Mouse (Mus musculus): ENCODE measurements around the gene Krt79. TPM values are rescaled to one million over a fixed set of nuclear protein-coding genes. Genes with fewer than 3 reads are reported as not detected.

The Krt79 gene
- polyA plus RNA-seq (2015; fragmentation: Nextera tagmentation; extraction: Ambion mirVana): 1.2 and 1.6 TPM in 2 replicates

DNA sequence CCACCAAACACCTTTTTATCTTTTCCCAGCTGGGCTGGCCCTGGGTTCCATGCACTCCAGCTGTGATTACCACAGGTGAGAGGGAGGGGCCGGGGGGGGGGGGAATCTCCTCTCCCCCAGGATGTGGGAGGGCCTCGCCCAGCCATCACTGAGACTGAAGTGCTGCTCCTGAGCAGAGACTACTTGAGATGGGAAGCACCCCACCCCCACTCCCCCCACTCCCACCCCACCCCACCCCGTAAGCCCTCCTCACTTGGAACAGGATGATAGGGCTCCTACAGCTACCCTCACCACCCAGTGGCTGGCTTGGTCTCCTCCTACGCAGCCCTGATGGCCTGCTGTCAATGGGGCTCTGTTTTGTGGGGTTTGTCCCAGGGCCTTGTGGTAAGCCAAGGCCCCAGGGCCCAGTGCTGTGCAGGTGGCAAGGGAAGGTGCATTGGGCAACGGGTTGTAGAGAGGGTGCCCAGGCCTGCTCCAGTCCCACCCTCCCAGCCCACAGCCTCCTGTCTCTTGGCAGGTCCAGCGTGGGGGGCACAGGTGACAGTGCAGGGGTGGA is at the start of gene Krt79:
TSS of gene Krt79 (minus strand) at position 51 of the 556 bp plus-strand sequence.
- Histone ChIP-seq H3K9ac (no peak within 1 kb of the TSS), H3K27me3 (replicated peaks) (no peaks in the 10 kb centered on the region), H3K36me3 (no peaks in the 10 kb centered on the region), H3K9me3 (no peaks in the 10 kb centered on the region), H3K4me1 (peaks cover 5% of the 10 kb centered on the region; the same call in 1 of the 2 replicates), H3K27ac (no peak within 1 kb of the TSS), H3K4me2 (no peak within 1 kb of the TSS), H3K4me3 (replicated peaks) (no peak within 1 kb of the TSS)
- ATAC-seq (ENCODE audit: insufficient read depth, low FRiP score, low read depth): no peak
- 72% methylated on average over 6 of the region's 6 CpGs for WGBS

DNA sequence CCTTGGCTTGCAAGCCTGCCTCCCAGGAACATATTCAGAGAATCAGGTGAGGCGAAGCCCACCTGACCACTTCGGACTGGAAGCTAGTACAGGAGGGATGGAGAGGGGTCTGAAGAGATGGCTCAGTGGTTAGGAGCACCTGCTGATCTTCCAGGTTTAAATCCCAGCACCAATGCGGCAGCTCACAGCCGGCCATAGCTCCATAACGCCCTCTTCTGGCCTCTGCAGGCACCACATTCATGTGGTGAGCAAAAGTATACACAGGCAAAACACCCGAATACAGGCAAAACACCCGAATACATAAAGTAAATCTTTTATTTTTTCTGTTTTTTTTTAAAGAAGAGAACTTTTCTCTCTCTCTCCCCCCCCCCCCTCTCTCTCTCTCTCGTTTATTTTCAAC is 48.6 kb upstream of the Krt79 start:
- Histone ChIP-seq H3K4me1 (0 out of 2 replicates have a peak, but pooled peaks cover 2% of the 10 kb centered on the region), H3K4me2 (no peak overlapping the region), H3K27me3 (replicated peaks) (no peaks in the 10 kb centered on the region), H3K4me3 (replicated peaks) (no peak overlapping the region), H3K36me3 (no peaks in the 10 kb centered on the region), H3K27ac (no peak overlapping the region), H3K9ac (no peak overlapping the region), H3K9me3 (no peaks in the 10 kb centered on the region)
- ATAC-seq (ENCODE audit: insufficient read depth, low FRiP score, low read depth): no peak
- WGBS: 65% methylated on average over 8 of the region's 8 CpGs

DNA sequence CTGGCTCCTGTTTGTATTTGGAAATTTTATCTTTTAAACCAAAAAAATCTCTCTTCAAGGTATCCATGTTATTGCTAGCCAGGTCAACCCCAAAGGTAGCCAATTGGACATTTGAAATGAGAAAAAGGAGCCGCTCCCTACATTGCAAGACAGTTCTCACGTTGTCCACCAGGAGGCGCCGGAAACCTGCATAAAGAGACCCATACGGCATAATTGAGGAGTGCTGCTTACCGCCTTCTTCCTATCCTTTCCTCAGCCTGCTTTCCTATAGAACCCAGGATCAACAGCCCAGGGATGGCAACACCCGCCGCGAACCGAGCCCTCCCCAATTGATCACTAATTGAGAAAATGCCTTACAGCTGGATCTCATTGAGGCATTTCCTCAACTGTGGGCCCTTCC is 48.0 kb upstream of the Krt79 start:
- H3K9ac ChIP-seq: no peak overlapping the region
- H3K36me3 ChIP-seq: no peaks in the 10 kb centered on the region
- H3K27me3 ChIP-seq (replicated peaks): no peaks in the 10 kb centered on the region
- no peak overlapping the region for H3K27ac ChIP-seq
- under 1% methylated on average over 10 of the region's 10 CpGs for WGBS
- 0 out of 2 replicates have a peak, but pooled peaks cover 3% of the 10 kb centered on the region for H3K4me1 ChIP-seq
- no peak overlapping the region for H3K4me3 ChIP-seq (replicated peaks)
- ATAC-seq (ENCODE audit: insufficient read depth, low FRiP score, low read depth): no peak
- no peak overlapping the region for H3K4me2 ChIP-seq
- no peaks in the 10 kb centered on the region for H3K9me3 ChIP-seq

DNA sequence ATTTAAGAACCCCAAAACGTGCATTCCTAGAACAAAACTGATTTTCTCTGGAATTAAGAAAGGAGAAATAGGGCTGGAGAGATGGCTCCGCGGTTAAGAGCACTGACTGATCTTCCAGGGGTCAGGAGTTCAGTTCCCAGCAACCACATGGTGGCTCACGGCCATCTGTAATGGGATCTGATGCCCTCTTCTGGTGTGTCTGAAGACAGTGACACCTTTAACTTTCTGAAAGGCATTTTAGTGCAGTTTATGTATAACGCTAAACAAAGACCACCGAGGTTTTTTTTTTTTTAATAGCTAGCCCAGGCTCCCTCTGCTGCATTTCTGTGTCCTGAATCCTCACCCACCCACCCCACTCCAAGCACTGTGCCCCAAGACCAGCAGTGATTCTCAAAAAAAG is 44.6 kb upstream of the Krt79 start:
- H3K27me3 ChIP-seq (replicated peaks): no peaks in the 10 kb centered on the region
- ATAC-seq (ENCODE audit: insufficient read depth, low FRiP score, low read depth): no peak
- no peak overlapping the region for H3K4me3 ChIP-seq (replicated peaks)
- H3K9me3 ChIP-seq: no peaks in the 10 kb centered on the region
- H3K27ac ChIP-seq: no peak overlapping the region; the same call in 1 of the 2 replicates
- peaks cover 10% of the 10 kb centered on the region; the same call in 1 of the 2 replicates for H3K4me1 ChIP-seq
- H3K36me3 ChIP-seq: no peaks in the 10 kb centered on the region
- WGBS: 7% methylated on average over 6 of the region's 6 CpGs
- H3K9ac ChIP-seq: no peak overlapping the region
- H3K4me2 ChIP-seq: peak overlapping the region; percentile 63; the same call in 1 of the 2 replicates

DNA sequence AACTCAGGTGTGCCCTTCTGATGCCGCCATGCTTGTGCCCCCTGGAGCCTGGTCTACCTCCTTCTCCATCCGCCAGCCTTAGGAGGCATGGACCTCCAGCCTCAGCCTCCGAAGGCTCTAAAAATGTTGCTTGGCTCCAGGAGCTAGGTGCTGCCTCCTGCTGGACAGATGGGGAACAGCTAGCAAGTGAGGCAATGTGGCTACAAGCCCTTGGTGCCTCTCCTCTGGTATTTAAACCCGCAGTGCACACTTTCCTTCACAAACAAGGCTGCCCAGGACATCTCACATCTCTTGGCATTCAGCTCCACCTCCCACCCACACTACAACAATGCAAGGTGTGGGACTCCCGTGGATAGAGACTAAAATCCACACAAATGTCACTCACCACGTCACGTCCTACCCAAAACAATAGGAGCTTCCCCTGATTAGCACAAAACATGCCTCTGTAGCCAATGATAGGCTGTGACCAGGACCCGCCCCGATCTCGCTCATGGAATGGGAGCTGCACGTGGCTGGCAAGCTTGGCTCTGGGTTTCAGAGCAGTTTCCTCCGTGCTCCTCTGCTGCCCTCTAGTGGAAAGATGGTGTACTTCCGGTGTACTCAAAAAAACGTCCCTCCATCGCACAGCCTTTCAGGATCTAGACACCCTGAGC is 44.0 kb upstream of the Krt79 start:
- Histone ChIP-seq H3K9me3 (no peaks in the 10 kb centered on the region), H3K27ac (peak overlapping the region; percentile 91), H3K4me3 (replicated peaks) (peak overlapping the region; percentile 30), H3K4me1 (peaks cover 10% of the 10 kb centered on the region; the same call in 1 of the 2 replicates), H3K4me2 (peak overlapping the region; percentile 63), H3K27me3 (replicated peaks) (no peaks in the 10 kb centered on the region), H3K36me3 (no peaks in the 10 kb centered on the region), H3K9ac (no peak overlapping the region)
- WGBS: 4% methylated on average over 15 of the region's 15 CpGs
- ATAC-seq (ENCODE audit: insufficient read depth, low FRiP score, low read depth): peak; percentile 87

DNA sequence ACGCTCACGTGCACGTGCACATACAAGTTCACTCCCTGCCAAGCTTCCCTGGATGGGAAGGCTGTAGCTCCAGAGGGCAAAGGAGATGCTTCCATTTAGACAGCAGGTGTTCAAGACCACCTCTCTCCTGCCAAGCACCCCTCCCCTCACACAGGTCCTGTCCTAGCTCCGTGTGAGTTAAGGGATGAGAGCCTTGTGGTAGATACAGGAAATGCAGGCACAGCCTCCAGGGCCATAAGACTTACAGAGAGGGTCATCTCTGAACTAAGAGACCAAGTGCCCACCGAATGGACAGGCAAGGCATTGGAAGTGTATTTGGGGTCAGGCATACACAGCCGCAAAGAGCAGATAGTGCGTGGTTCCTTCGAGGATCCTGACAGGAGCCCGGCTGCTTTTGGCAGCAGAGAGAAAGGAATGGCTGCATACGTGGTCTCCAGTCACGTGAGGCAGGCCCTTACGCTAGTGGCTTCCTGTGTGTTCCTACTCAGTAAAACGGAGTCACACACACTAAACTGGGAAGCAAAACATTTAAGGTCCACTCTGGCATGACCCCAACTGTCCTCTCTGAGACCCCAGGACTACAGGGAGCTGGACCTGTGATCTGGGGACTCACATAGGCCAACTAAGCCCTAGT is 43.3 kb upstream of the Krt79 start:
- Histone ChIP-seq H3K4me1 (peaks cover 17% of the 10 kb centered on the region; the same call in 1 of the 2 replicates), H3K36me3 (no peaks in the 10 kb centered on the region), H3K9ac (no peak overlapping the region), H3K9me3 (no peaks in the 10 kb centered on the region), H3K4me2 (peak overlapping the region; percentile 63), H3K27ac (peak overlapping the region; percentile 91), H3K27me3 (replicated peaks) (no peaks in the 10 kb centered on the region), H3K4me3 (replicated peaks) (0 out of 2 replicates have a peak overlapping the region, but pooled peaks have one; percentile 30)
- no peak for ATAC-seq (ENCODE audit: insufficient read depth, low FRiP score, low read depth)
- WGBS: 77% methylated on average over 13 of the region's 13 CpGs

DNA sequence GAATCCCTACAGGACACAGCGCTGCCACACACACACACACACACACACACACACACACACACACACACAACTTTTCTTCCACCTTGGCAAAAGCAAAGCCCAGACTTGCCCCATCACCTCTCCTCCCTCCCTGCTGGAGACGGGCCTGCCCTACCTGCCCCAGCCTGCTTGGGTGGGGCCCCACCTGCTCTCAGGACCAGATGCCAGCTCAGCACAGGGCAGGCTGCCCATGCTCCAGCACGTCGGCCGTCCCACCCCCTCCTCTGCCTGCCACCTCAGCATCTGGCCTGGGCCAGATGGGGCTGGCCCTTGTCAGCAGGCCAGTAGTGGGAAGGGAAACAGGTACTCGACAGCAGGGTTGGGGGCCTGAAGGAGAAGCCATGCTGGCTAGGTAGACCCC is 40.7 kb upstream of the Krt79 start:
- Histone ChIP-seq H3K9me3 (no peaks in the 10 kb centered on the region), H3K27ac (peak overlapping the region; percentile 81), H3K4me3 (replicated peaks) (no peak overlapping the region), H3K4me2 (no peak overlapping the region), H3K27me3 (replicated peaks) (no peaks in the 10 kb centered on the region), H3K9ac (0 out of 2 replicates have a peak overlapping the region, but pooled peaks have one; percentile 9), H3K4me1 (peaks cover 42% of the 10 kb centered on the region), H3K36me3 (no peaks in the 10 kb centered on the region)
- peak; percentile 12; the same call in 1 of the 2 replicates for ATAC-seq (ENCODE audit: insufficient read depth, low FRiP score, low read depth)
- 50% methylated on average over 6 of the region's 6 CpGs for WGBS

DNA sequence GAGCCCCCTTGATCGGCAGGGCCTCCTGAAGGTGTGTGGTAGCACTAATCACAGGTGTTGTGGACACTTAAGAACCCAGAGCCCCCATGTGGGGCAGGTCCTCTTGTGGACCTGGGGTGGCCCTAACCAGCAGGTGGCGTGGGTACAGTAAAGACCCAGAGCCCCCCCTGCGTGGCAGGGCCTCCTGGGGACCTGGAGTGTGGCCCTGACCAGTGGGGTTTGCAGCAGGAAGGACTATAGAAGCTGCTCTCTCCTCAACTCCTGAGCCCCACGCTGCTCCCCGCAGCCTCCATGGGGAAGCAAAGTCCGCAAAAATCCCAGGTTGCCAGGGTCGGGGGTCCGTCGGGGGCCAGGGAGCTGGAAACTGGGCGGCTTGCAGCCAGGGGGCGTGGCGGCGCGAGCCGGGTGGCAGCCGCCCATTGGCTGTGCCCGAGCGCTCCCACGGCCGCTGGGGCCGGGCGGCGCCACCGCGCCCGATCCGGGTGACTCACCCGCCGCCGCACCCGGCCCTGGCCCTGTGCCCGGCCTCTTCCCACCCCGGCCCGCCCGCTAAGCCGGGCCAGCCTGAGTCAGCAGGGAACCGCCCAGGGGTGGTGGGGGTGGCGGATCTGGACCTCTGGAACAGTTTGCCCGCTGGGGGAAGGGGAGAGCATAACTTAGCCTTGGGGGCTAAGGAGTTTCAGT is 37.1 kb upstream of the Krt79 start:
- no peaks in the 10 kb centered on the region for H3K36me3 ChIP-seq
- peak overlapping the region; percentile 64 for H3K4me2 ChIP-seq
- WGBS: 3% methylated on average over 36 of the region's 39 CpGs
- H3K9me3 ChIP-seq: no peaks in the 10 kb centered on the region
- peak overlapping the region; percentile 94 for H3K27ac ChIP-seq
- 0 out of 2 replicates have a peak overlapping the region, but pooled peaks have one; percentile 32 for H3K9ac ChIP-seq
- peak overlapping the region; percentile 26 for H3K4me3 ChIP-seq (replicated peaks)
- H3K27me3 ChIP-seq (replicated peaks): no peaks in the 10 kb centered on the region
- peak; percentile 90 for ATAC-seq (ENCODE audit: insufficient read depth, low FRiP score, low read depth)
- H3K4me1 ChIP-seq: peaks cover 56% of the 10 kb centered on the region

DNA sequence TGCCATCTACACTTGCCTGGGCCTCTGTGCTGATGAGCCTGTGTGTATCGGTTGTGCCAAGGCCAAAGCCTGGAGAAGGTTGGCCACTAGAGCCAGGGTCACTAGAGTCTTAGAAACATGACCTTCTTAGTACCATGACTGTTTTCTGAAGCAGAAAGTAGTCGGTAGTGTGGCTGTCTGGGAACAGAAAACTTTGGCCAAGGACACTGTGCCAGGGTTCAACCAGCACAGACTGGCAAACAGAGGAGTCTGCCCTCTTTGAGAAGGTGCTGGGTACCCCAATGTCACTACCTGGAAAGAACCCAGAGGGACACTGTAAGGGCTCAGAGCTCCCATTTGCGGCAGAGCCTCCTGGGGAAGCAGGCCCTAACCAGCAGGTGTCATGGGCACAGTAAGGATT is 36.5 kb upstream of the Krt79 start:
- H3K4me1 ChIP-seq: peaks cover 56% of the 10 kb centered on the region
- H3K4me2 ChIP-seq: peak overlapping the region; percentile 64
- ATAC-seq (ENCODE audit: insufficient read depth, low FRiP score, low read depth): no peak
- no peaks in the 10 kb centered on the region for H3K36me3 ChIP-seq
- H3K9ac ChIP-seq: no peak overlapping the region
- peak overlapping the region; percentile 94 for H3K27ac ChIP-seq
- H3K9me3 ChIP-seq: no peaks in the 10 kb centered on the region
- 41% methylated on average over 3 of the region's 3 CpGs for WGBS
- no peaks in the 10 kb centered on the region for H3K27me3 ChIP-seq (replicated peaks)
- peak overlapping the region; percentile 26; the same call in 1 of the 2 replicates for H3K4me3 ChIP-seq (replicated peaks)

DNA sequence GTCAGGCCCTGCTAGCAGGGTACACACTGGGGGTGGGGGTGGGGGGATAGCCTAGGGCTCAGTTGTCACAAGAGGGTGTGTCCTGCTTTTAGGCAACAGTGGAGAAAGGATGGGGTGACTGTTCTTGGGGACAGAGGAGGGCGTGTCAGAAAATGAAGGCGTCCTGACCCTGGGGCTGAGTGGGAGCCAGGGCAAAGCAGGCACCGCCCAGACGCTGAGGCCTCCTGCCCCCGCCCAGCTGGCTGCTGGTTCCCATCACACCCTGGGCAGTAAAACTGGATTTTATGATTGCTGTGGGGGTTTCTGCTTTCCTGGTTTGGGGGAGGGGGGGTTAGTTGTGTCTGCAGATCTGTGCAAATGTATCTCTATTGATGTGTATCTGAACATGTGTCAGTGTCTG is 35.9 kb upstream of the Krt79 start:
- 33% methylated on average over 5 of the region's 5 CpGs for WGBS
- ATAC-seq (ENCODE audit: insufficient read depth, low FRiP score, low read depth): peak; percentile 19; the same call in 1 of the 2 replicates
- Histone ChIP-seq H3K9me3 (no peaks in the 10 kb centered on the region), H3K9ac (no peak overlapping the region), H3K36me3 (no peaks in the 10 kb centered on the region), H3K4me3 (replicated peaks) (no peak overlapping the region), H3K27me3 (replicated peaks) (no peaks in the 10 kb centered on the region), H3K4me2 (no peak overlapping the region), H3K27ac (peak overlapping the region; percentile 94), H3K4me1 (peaks cover 52% of the 10 kb centered on the region)

DNA sequence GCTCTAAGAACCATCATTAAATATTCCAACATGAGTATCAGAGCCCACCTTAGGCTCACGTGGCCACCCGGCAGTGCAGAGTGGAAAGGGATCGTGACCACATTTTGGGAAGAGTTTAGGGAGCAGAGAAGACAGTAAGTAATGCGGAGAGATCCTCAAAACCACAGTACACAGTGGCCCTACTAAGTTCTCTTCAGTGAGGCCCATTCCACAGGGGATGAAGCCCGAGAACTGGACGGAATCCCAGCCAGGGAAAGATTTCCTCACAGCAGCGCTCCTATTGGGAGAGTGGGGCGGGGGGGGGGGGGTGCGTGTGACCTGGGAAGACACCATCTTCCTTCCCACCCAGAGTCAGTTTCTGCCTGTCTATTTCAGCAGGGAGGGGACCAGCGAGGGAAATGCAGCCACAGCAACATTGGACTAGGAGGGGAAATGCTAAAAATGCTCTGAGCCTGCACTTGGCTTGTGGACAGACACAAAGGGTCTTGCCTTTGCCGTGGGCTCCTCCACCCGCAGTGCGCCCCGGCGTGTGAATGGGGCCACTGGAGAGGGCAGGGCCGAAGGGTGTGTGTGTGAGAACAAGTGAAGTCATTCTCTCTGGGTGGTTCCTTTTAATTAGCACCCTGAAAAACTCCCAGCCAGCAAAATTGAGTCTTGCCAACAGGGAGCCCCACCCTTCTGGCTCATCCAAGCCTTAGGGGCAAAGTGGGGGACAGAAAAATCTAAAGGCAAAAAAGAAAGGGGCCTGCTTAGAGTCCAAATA is 34.1 kb upstream of the Krt79 start:
- 54% methylated on average over 16 of the region's 16 CpGs for WGBS
- Histone ChIP-seq H3K36me3 (no peaks in the 10 kb centered on the region), H3K4me1 (peaks cover 53% of the 10 kb centered on the region), H3K27me3 (replicated peaks) (no peaks in the 10 kb centered on the region), H3K27ac (peak overlapping the region; percentile 94), H3K4me3 (replicated peaks) (no peak overlapping the region), H3K9me3 (no peaks in the 10 kb centered on the region), H3K4me2 (no peak overlapping the region), H3K9ac (no peak overlapping the region)
- no peak for ATAC-seq (ENCODE audit: insufficient read depth, low FRiP score, low read depth)

All from stomach, embryonic 15.5 days (tissue).